Mouse (Mus musculus) lung, postnatal 36 days (tissue): ENCODE results near the gene Tmem98.

Experiments used
- DNase-seq: peaks from one replicate; pipeline ENCODE4 v3.0.0; 2022; ENCODE audit warnings: mixed read lengths

Tmem98 gene

GRCm38 (mm10) chr11:80809993-80810821 lies at the start of gene Tmem98:
Tmem98 (plus strand) TSS chr11:80810175.
- DNase-seq, result peak; percentile 41

GRCm38 (mm10) chr11:80761285-80761974 lies 48.5 kb upstream of the Tmem98 start:
- no peak for DNase-seq

GRCm38 (mm10) chr11:80762066-80762465 lies 47.9 kb upstream of the Tmem98 start:
- DNase-seq, result no peak

- no peak for DNase-seq
Measured at GRCm38 (mm10) chr11:80766068-80766467, 43.9 kb upstream of the Tmem98 start.

- DNase-seq, result peak; percentile 73
Measured at GRCm38 (mm10) chr11:80766472-80767319, 43.3 kb upstream of the Tmem98 start.

GRCm38 (mm10) chr11:80767320-80767617 lies 42.7 kb upstream of the Tmem98 start:
- DNase-seq, result no peak

GRCm38 (mm10) chr11:80771186-80771585 lies 38.8 kb upstream of the Tmem98 start:
- DNase-seq, result peak; percentile 50

GRCm38 (mm10) chr11:80771596-80772250 lies 38.3 kb upstream of the Tmem98 start:
- DNase-seq, result no peak

GRCm38 (mm10) chr11:80772595-80773210 lies 37.3 kb upstream of the Tmem98 start:
- no peak for DNase-seq

GRCm38 (mm10) chr11:80775535-80775934 lies 34.4 kb upstream of the Tmem98 start:
- no peak for DNase-seq

GRCm38 (mm10) chr11:80777708-80778107 lies 32.3 kb upstream of the Tmem98 start:
- no peak for DNase-seq

GRCm38 (mm10) chr11:80778157-80778556 lies 31.8 kb upstream of the Tmem98 start:
- DNase-seq, result peak; percentile 44

GRCm38 (mm10) chr11:80778916-80779526 lies 31.0 kb upstream of the Tmem98 start:
- no peak for DNase-seq

GRCm38 (mm10) chr11:80779527-80780344 lies 30.2 kb upstream of the Tmem98 start, which contains the start of gene Myo1d:
Myo1d (minus strand) TSS chr11:80780025.
- DNase-seq, result peak; percentile 91

- DNase-seq, result peak; percentile 57
Measured at GRCm38 (mm10) chr11:80781535-80781934, 28.4 kb upstream of the Tmem98 start.

GRCm38 (mm10) chr11:80783460-80783859 lies 26.5 kb upstream of the Tmem98 start:
- no peak for DNase-seq

GRCm38 (mm10) chr11:80784294-80784743 lies 25.7 kb upstream of the Tmem98 start:
- DNase-seq, result peak; percentile 89

- no peak for DNase-seq
Measured at GRCm38 (mm10) chr11:80785672-80786071, 24.3 kb upstream of the Tmem98 start.

GRCm38 (mm10) chr11:80789647-80790240 lies 20.2 kb upstream of the Tmem98 start:
- no peak for DNase-seq

- DNase-seq, result no peak
Measured at GRCm38 (mm10) chr11:80790413-80790812, 19.6 kb upstream of the Tmem98 start.
